Mouse (Mus musculus): ENCODE measurements around the gene H2-DMb2.

DNA sequence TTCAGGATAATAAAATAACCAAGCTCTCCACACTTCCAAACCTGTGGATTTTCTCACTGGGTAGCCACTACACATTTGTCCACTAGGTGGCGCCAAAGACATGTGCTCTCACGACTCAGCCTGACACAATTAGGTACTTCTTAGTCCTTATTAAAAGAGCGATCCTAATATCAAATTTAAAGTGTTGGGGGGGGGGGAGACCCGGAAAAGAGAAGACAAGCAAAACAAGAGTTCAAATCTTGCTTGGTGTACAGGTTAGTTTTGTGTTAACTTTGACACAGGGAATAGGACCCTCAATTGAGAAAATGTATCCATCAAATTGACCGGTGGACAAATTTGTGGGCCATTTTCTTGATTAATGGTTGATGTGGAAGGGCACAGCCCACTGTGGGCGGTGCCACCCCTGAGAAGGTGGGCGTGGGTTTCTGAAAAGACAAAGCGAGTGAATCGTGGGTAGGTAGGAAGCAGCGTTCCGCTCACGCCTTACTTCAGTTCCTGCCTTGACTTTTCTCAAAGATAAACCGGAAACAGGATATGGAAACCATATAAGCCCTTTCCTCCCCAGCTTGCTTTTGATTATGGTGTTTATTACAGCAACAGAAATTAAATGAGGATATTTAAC is 27.9 kb downstream of the H2-DMb2 start:
- no peak for TF ChIP-seq POLR2A (IDR thresholded peaks at IDR 0.05; ENCODE audit: borderline replicate concordance, insufficient read depth, low read length)
- TF ChIP-seq CTCF (IDR thresholded peaks at IDR 0.05; ENCODE audit: borderline replicate concordance, insufficient read depth, low read depth, low read length) = peak; percentile 84

All from cerebellum, adult 2 months (tissue).